Mouse (Mus musculus): Measurements from ENCODE around the gene Gm26558. TPM values are rescaled to one million over a fixed set of nuclear protein-coding genes. Genes with fewer than 3 reads are reported as not detected.
A peak's percentile ranks its signal among the peaks of the same experiment; 100 is the strongest.

The Gm26558 gene
- total RNA-seq, 2 experiments from 2014 or later: 1.4 to 1.7 TPM

- intact Hi-C loops (cut with DNase I): no loop called here
- no peak for DNase-seq
Measured at GRCm38 (mm10) chr2:70651820-70652219, 10.1 kb downstream of the Gm26558 start.

- DNase-seq: no peak
- intact Hi-C loops (cut with DNase I): no loop called here
Measured at GRCm38 (mm10) chr2:70649471-70649870, 12.4 kb downstream of the Gm26558 start.

- intact Hi-C loops (cut with DNase I): no loop called here
- DNase-seq: no peak
Measured at GRCm38 (mm10) chr2:70648271-70648670, 13.6 kb downstream of the Gm26558 start.

- no peak for DNase-seq
- intact Hi-C loops (cut with DNase I): no loop called here
Measured at GRCm38 (mm10) chr2:70647681-70648080, 14.2 kb downstream of the Gm26558 start.

GRCm38 (mm10) chr2:70645266-70645780 is 16.6 kb downstream of the Gm26558 start:
- intact Hi-C loops (cut with DNase I): no loop called here

GRCm38 (mm10) chr2:70642971-70643565 is 18.8 kb downstream of the Gm26558 start:
- intact Hi-C loops (cut with DNase I): no loop called here
- DNase-seq: no peak

More at GRCm38 (mm10) chr2:70645266-70645780, 16.6 kb downstream of the Gm26558 start:
- DNase-seq: no peak

- DNase-seq: no peak
- intact Hi-C loops (cut with DNase I): no loop called here
Measured at GRCm38 (mm10) chr2:70640968-70641367, 20.9 kb downstream of the Gm26558 start.

GRCm38 (mm10) chr2:70634028-70634690 is 27.7 kb downstream of the Gm26558 start:
- intact Hi-C loops (cut with DNase I): no loop called here
- no peak for DNase-seq

GRCm38 (mm10) chr2:70632412-70632811 is 29.5 kb downstream of the Gm26558 start:
- intact Hi-C loops (cut with DNase I): no loop called here
- DNase-seq: no peak

GRCm38 (mm10) chr2:70631321-70631720 is 30.6 kb downstream of the Gm26558 start:
- no peak for DNase-seq
- intact Hi-C loops (cut with DNase I): no loop called here

GRCm38 (mm10) chr2:70629921-70630320 is 32.0 kb downstream of the Gm26558 start:
- intact Hi-C loops (cut with DNase I): no loop called here
- no peak for DNase-seq

- DNase-seq: peak; percentile 56
- intact Hi-C loops (cut with DNase I): no loop called here
Measured at GRCm38 (mm10) chr2:70629339-70629761, 32.6 kb downstream of the Gm26558 start.

- intact Hi-C loops (cut with DNase I): no loop called here
- no peak for DNase-seq
Measured at GRCm38 (mm10) chr2:70628397-70628796, 33.5 kb downstream of the Gm26558 start.

GRCm38 (mm10) chr2:70625761-70626160 is 36.1 kb downstream of the Gm26558 start:
- DNase-seq: no peak
- intact Hi-C loops (cut with DNase I): no loop called here

- DNase-seq: no peak
- intact Hi-C loops (cut with DNase I): no loop called here
Measured at GRCm38 (mm10) chr2:70622244-70622643, 39.7 kb downstream of the Gm26558 start.

- DNase-seq: peak; percentile 71
Measured at GRCm38 (mm10) chr2:70620225-70620624, 41.7 kb downstream of the Gm26558 start.

GRCm38 (mm10) chr2:70619232-70619835 is 42.6 kb downstream of the Gm26558 start:
- DNase-seq: no peak
- intact Hi-C loops (cut with DNase I): no loop called here

More at GRCm38 (mm10) chr2:70620225-70620624, 41.7 kb downstream of the Gm26558 start:
- intact Hi-C loops (cut with DNase I): no loop called here

- intact Hi-C loops (cut with DNase I): no loop called here
- DNase-seq: no peak
Measured at GRCm38 (mm10) chr2:70616617-70617016, 45.3 kb downstream of the Gm26558 start.

GRCm38 (mm10) chr2:70616076-70616475 is 45.8 kb downstream of the Gm26558 start:
- intact Hi-C loops (cut with DNase I): no loop called here
- no peak for DNase-seq

GRCm38 (mm10) chr2:70614745-70615351 is 47.1 kb downstream of the Gm26558 start:
- no peak for DNase-seq
- intact Hi-C loops (cut with DNase I): no loop called here
